Mouse (Mus musculus): ENCODE results near the gene Slc25a24. TPM values are rescaled to one million over a fixed set of nuclear protein-coding genes. Genes with fewer than 3 reads are reported as not detected.
A peak's percentile ranks its signal among the peaks of the same experiment; 100 is the strongest.

Slc25a24 gene
- polyA plus RNA-seq (2015; fragmentation: Nextera tagmentation; extraction: Ambion mirVana) = 19.1 and 20.0 TPM in 2 replicates

DNA sequence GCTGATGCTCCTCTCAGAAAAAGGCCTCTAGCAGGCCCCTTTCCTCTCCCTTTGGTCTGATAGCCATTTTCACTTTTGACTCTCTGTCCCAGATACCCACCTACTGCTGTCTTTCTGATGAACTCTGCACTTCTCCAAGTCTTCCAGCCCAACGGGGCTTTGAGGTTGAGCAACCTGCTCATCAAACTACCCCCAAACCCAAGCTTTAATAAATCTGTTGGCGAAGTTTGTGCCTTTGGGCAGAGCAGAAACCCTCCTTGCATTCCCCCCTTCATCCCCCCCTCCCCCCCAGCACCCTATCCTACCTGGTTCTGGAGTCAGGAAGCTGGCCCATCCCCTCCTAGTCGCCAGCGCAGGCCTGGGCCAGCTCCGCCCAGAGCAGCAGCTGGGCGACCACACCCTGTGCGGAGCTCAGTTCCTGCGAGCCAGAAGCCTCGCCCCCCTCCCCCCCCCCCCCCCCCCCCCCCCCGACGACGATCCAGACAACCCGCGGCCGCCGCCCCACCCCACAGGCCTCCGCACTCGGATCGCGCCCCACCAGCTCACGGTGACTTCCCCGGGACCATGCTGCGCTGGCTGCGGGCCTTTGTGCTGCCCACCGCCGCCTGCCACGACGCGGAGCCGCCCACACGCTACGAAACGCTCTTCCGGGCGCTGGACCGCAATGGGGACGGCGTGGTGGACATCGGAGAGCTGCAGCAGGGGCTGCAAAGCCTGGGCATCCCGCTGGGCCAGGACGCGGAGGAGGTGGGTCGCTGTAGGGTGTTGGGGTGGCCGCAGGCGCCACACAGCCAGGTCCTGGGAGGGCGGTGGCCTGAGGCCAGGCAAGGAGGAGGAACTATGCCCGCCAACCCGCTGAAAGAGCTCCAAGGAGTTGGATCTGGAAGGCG, at the start of gene Slc25a24:
Gene Slc25a24, plus strand, starts transcription at position 509 of the 890 bp plus-strand sequence.
- peak within 1 kb of the TSS; percentile 94 for H3K4me3 ChIP-seq
- no peaks in the 10 kb centered on the region for H3K9me3 ChIP-seq (replicated peaks)
- peak within 1 kb of the TSS; percentile 93 for H3K27ac ChIP-seq
- WGBS = under 1% methylated on average over 39 of the region's 49 CpGs
- peak within 1 kb of the TSS; percentile 77 for H3K4me2 ChIP-seq
- peak; percentile 85 for ATAC-seq (replicated peaks; ENCODE audit: insufficient number of reproducible peaks, insufficient read depth, low FRiP score, low read depth)
- H3K9ac ChIP-seq = peak within 1 kb of the TSS; percentile 92
- H3K27me3 ChIP-seq = no peaks in the 10 kb centered on the region
- H3K4me1 ChIP-seq (replicated peaks) = peaks cover 30% of the 10 kb centered on the region
- no peaks in the 10 kb centered on the region for H3K36me3 ChIP-seq

DNA sequence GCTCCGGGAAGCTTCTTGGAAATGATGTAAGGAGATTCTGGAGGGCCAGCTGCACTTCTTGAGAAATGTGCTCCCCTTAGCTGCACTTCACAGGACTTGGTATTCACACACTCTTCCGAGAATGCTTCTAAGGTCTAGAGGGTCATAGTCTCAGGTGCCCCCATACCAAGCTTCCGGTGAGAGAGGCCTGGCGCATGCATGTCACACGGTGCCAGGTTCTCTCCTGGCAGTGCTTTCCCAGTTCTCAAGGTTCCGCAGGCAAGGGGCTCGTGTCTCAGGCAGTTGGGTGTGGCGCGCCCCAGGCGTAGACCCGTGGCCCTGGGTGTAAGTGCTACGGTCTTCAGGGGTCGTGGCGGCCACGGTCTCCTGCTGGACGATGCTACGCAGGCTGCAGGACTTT, 42.8 kb upstream of the Slc25a24 start, which contains the start of gene Slc25a54:
Gene Slc25a54, plus strand, starts transcription at position 301 of the 400 bp plus-strand sequence.
- Histone ChIP-seq H3K9ac (no peak within 1 kb of the TSS), H3K27ac (no peak within 1 kb of the TSS), H3K36me3 (no peaks in the 10 kb centered on the region), H3K4me3 (no peak within 1 kb of the TSS), H3K9me3 (replicated peaks) (no peaks in the 10 kb centered on the region), H3K4me1 (replicated peaks) (no peaks in the 10 kb centered on the region), H3K27me3 (no peaks in the 10 kb centered on the region), H3K4me2 (no peak within 1 kb of the TSS)
- WGBS = 89% methylated on average over 17 of the region's 17 CpGs
- no peak for ATAC-seq (replicated peaks; ENCODE audit: insufficient number of reproducible peaks, insufficient read depth, low FRiP score, low read depth)

DNA sequence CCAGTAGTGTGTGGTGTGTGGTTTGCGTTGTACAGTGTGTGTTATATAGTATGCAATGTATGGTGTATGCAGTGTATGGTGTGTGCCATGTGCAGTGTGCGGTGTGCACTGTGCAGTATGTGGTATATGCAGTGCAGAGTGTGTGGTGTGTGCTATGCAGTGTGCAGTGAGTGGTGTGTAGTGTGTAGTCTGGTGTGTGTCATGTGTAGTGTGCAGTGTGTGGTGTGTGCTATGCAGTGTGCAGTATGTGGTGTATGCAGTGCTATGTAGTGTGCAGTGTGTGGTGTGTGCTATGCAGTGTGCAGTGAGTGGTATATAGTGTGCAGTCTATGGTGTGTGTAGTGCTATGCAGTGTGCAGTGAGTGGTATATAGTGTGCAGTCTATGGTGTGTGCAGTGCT, 38.5 kb upstream of the Slc25a24 start:
- H3K27me3 ChIP-seq = no peaks in the 10 kb centered on the region
- no peak overlapping the region for H3K9ac ChIP-seq
- H3K36me3 ChIP-seq = no peaks in the 10 kb centered on the region
- H3K4me3 ChIP-seq = no peak overlapping the region
- H3K27ac ChIP-seq = no peak overlapping the region
- H3K4me2 ChIP-seq = no peak overlapping the region
- no peak for ATAC-seq (replicated peaks; ENCODE audit: insufficient number of reproducible peaks, insufficient read depth, low FRiP score, low read depth)
- no peaks in the 10 kb centered on the region for H3K9me3 ChIP-seq (replicated peaks)
- H3K4me1 ChIP-seq (replicated peaks) = no peaks in the 10 kb centered on the region
- WGBS = 88% methylated on average over 2 of the region's 2 CpGs

DNA sequence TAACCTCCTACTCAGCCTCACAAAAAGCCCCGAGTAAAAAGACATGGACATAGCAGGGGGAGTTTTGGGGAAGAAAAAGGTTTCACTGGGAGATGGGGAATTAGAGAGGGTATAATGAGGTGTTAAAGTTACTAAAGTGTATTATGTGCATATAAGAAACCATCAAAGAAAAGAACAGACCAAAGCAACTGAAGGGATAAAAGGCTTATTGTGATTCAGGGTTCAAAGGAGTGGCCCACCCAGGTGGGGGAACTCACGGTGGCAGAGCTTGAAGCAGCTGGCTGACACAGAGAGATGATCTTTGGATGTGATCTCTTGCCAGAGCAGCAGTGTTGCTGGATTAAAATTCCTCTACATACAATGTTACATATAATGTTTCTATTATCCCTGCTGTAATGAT, 34.5 kb upstream of the Slc25a24 start:
- no peaks in the 10 kb centered on the region for H3K9me3 ChIP-seq (replicated peaks)
- WGBS = 24% methylated on average over 2 of the region's 2 CpGs
- H3K4me1 ChIP-seq (replicated peaks) = no peaks in the 10 kb centered on the region
- no peak overlapping the region for H3K4me3 ChIP-seq
- ATAC-seq (replicated peaks; ENCODE audit: insufficient number of reproducible peaks, insufficient read depth, low FRiP score, low read depth) = no peak
- H3K36me3 ChIP-seq = no peaks in the 10 kb centered on the region
- H3K4me2 ChIP-seq = no peak overlapping the region
- no peaks in the 10 kb centered on the region for H3K27me3 ChIP-seq
- H3K9ac ChIP-seq = no peak overlapping the region
- H3K27ac ChIP-seq = no peak overlapping the region

DNA sequence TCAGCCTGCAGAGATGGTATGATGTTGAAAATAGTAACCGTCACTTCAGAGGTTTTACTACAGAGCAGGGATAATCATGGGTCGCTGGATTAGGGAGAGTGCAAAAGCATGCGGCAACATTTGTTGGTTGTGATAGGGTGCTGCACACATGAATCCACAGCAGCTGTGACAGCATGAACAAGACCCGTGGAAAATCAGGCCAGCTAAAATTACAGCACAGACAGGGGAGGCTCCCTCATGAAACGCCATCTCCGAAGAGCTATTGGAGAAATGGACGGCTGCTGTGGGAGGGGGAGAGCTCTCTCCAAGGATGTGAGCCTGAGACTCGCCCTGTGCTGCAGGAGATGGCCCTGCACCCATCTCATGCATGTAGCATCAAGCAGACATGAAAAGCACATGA, 18.2 kb upstream of the Slc25a24 start:
- ATAC-seq (replicated peaks; ENCODE audit: insufficient number of reproducible peaks, insufficient read depth, low FRiP score, low read depth) = no peak
- WGBS = 54% methylated on average over 8 of the region's 8 CpGs
- no peaks in the 10 kb centered on the region for H3K4me1 ChIP-seq (replicated peaks)
- H3K9me3 ChIP-seq (replicated peaks) = no peaks in the 10 kb centered on the region
- no peak overlapping the region for H3K4me2 ChIP-seq
- no peak overlapping the region for H3K4me3 ChIP-seq
- H3K27ac ChIP-seq = no peak overlapping the region
- no peak overlapping the region for H3K9ac ChIP-seq
- H3K36me3 ChIP-seq = no peaks in the 10 kb centered on the region
- H3K27me3 ChIP-seq = no peaks in the 10 kb centered on the region

DNA sequence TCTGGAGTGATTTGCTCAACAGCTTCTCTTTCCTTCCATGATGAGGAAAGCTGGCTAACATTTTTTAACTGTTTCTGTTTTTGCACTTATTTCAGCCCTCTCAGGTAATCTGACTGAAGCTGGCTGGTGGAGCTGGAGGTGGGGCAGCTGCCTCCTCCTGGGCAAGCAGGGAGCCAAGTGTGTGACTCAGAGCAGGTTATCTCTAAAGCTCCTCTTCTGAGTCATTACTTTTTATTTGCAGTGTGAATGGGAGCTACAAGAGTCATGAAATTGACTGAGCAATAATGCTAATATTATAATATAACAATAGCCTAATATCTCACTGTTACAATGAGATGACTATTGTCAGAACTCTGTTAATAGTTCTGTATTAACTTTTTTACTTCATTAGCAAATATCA, 5.8 kb upstream of the Slc25a24 start:
- Histone ChIP-seq H3K36me3 (no peaks in the 10 kb centered on the region), H3K4me2 (no peak overlapping the region), H3K27me3 (no peaks in the 10 kb centered on the region), H3K27ac (no peak overlapping the region), H3K9me3 (replicated peaks) (no peaks in the 10 kb centered on the region; the same call in 1 of the 2 replicates), H3K9ac (no peak overlapping the region), H3K4me1 (replicated peaks) (0 out of 2 replicates have a peak, but pooled peaks cover 4% of the 10 kb centered on the region), H3K4me3 (no peak overlapping the region)
- ATAC-seq (replicated peaks; ENCODE audit: insufficient number of reproducible peaks, insufficient read depth, low FRiP score, low read depth) = no peak

DNA sequence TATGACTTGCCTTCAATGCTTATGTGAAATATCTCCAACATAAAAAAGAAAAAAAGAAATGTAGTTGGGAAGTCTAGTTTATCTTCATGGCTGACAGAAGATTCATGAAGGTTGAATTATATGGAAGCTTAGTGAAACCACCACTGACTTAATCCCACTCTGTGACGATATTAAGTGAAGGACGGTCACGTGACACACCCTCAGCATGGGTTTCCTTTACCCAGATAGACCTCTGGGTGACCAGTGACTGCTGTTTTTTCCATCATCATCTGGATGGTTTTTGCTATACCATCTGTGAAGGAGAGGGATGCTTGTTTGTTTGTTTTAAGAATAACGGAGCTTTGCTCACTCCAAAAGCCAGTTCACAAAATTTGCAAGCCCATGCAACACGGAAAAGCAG, 3.4 kb upstream of the Slc25a24 start:
- H3K4me3 ChIP-seq = no peak overlapping the region
- H3K9me3 ChIP-seq (replicated peaks) = no peaks in the 10 kb centered on the region
- H3K4me2 ChIP-seq = no peak overlapping the region
- no peak overlapping the region for H3K9ac ChIP-seq
- H3K27ac ChIP-seq = no peak overlapping the region
- H3K27me3 ChIP-seq = no peaks in the 10 kb centered on the region
- peaks cover 19% of the 10 kb centered on the region for H3K4me1 ChIP-seq (replicated peaks)
- 78% methylated on average over 5 of the region's 5 CpGs for WGBS
- no peaks in the 10 kb centered on the region for H3K36me3 ChIP-seq
- no peak for ATAC-seq (replicated peaks; ENCODE audit: insufficient number of reproducible peaks, insufficient read depth, low FRiP score, low read depth)

DNA sequence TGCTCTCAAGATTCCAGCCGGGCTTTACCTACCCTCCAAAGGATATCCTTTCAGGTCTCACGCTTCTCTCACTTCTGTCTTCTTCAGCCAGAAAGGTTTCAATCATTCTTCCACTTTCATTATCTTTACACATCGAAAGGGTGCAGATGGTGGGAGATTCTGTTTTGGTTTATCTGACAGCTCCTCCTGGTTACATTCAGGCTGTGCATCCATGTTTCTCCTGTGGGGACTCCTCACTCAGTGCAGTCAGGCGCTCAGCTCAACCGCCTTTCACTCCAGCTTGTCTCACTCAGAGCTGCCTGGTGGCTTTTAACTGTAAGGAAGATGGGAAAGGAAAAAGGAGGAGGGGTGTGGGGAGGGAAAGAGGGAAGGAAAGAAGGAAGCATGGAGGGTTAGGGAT, 3.0 kb upstream of the Slc25a24 start:
- 75% methylated on average over 5 of the region's 5 CpGs for WGBS
- Histone ChIP-seq H3K4me3 (no peak overlapping the region), H3K27ac (no peak overlapping the region), H3K4me1 (replicated peaks) (peaks cover 20% of the 10 kb centered on the region), H3K36me3 (no peaks in the 10 kb centered on the region), H3K4me2 (no peak overlapping the region), H3K9ac (no peak overlapping the region), H3K27me3 (no peaks in the 10 kb centered on the region), H3K9me3 (replicated peaks) (no peaks in the 10 kb centered on the region)
- ATAC-seq (replicated peaks; ENCODE audit: insufficient number of reproducible peaks, insufficient read depth, low FRiP score, low read depth) = no peak

DNA sequence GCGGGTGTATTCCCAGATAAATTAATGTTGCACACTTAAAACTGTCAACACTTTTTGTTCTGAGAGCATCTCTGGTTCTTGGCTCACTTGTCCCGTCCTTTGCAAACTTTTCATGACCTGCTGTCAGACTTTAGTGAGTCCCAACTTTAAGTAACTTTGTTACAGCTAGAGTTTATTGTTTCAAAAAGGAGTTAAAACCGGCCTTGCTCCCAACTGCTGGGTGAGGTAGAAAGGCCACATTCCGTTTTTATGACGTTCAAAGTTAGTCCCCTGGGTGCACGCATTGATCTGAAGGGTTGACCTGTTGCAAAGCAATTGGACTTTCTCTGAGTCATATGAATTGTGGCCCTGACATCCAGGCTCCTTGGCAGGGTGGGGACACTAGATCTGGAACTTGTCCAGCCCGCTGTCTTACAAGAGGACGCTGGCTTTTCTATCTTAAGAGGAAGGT, 607 bp downstream of the Slc25a24 start:
- peaks cover 30% of the 10 kb centered on the region for H3K4me1 ChIP-seq (replicated peaks)
- peak overlapping the region; percentile 93 for H3K27ac ChIP-seq
- ATAC-seq (replicated peaks; ENCODE audit: insufficient number of reproducible peaks, insufficient read depth, low FRiP score, low read depth) = no peak
- peak overlapping the region; percentile 92 for H3K9ac ChIP-seq
- no peaks in the 10 kb centered on the region for H3K27me3 ChIP-seq
- 3% methylated on average over 8 of the region's 8 CpGs for WGBS
- H3K9me3 ChIP-seq (replicated peaks) = no peaks in the 10 kb centered on the region
- peak overlapping the region; percentile 77 for H3K4me2 ChIP-seq
- no peaks in the 10 kb centered on the region for H3K36me3 ChIP-seq
- peak overlapping the region; percentile 94 for H3K4me3 ChIP-seq

DNA sequence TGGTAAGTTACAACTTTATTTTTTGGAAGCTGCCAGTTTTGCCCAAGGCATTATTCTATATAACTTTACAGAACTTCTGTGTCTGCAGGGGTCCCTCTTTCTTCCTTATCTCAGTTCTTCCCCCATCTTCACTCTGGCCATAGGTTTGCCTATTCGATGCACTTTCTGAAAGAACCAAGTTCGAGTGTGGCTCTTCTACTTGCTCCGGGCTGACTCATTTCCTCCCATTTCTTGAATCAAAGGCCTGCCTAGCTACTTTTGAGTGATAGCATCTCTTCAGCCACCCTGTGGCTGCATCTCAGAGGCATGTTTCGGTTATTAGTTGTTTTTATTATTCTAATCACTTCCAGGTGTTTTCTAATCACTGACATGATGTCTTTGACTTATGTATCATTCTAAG, 1.1 kb downstream of the Slc25a24 start:
- peak overlapping the region; percentile 93 for H3K27ac ChIP-seq
- 19% methylated on average over 4 of the region's 4 CpGs for WGBS
- no peak for ATAC-seq (replicated peaks; ENCODE audit: insufficient number of reproducible peaks, insufficient read depth, low FRiP score, low read depth)

DNA sequence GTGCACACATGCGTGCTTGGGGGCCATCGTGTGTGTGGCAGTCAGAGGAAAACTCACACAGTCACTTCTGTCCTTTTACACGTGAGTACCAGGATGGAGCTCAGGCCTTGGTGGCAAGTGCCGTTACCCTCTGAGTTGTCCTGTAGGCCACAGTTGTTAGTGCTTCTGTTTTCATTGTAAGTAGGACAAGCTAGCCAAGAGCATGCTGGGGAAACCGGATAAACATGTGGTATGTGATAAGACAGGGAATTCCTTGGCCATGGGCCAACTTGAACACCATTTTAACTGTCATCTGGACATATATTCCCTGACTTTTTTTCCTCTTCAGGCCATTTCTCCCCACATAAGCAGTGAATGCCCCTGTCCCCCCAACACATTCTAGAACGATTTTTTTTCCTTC, 2.6 kb downstream of the Slc25a24 start:
- no peak overlapping the region for H3K4me2 ChIP-seq
- peak; percentile 53; the same call in 1 of the 2 replicates for ATAC-seq (replicated peaks; ENCODE audit: insufficient number of reproducible peaks, insufficient read depth, low FRiP score, low read depth)
- no peak overlapping the region for H3K4me3 ChIP-seq
- H3K36me3 ChIP-seq = no peaks in the 10 kb centered on the region
- H3K27me3 ChIP-seq = no peaks in the 10 kb centered on the region
- WGBS = 51% methylated on average over 6 of the region's 6 CpGs
- H3K9ac ChIP-seq = no peak overlapping the region
- no peaks in the 10 kb centered on the region for H3K9me3 ChIP-seq (replicated peaks)
- H3K4me1 ChIP-seq (replicated peaks) = peaks cover 30% of the 10 kb centered on the region
- no peak overlapping the region for H3K27ac ChIP-seq

More for the DNA sequence above, 1.1 kb downstream of the Slc25a24 start:
- Histone ChIP-seq H3K9ac (no peak overlapping the region), H3K4me2 (peak overlapping the region; percentile 77), H3K4me1 (replicated peaks) (peaks cover 30% of the 10 kb centered on the region), H3K27me3 (no peaks in the 10 kb centered on the region), H3K36me3 (no peaks in the 10 kb centered on the region), H3K4me3 (peak overlapping the region; percentile 94), H3K9me3 (replicated peaks) (no peaks in the 10 kb centered on the region)

DNA sequence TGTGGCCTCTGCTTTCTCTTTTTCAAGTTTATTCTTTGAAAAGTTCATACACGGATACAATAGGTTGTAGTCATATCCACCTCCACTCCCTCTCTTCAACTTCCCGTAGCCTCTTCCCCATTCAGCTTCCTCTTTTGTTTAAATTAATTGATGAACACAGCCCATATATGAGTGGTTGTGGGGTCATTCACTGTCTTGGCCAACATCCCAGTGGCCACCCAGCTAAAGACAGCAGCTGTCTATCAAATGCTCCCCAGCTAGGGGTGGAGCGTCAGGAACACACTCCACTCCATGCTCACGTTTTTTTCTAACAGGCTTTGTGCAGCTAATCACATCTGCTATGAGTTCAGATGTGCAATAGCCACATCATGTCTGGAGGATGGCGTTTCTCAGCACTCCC, 6.8 kb downstream of the Slc25a24 start:
- Histone ChIP-seq H3K4me2 (no peak overlapping the region), H3K27me3 (no peaks in the 10 kb centered on the region), H3K4me3 (no peak overlapping the region), H3K9me3 (replicated peaks) (no peaks in the 10 kb centered on the region), H3K36me3 (peaks cover 9% of the 10 kb centered on the region; the same call in 1 of the 2 replicates), H3K4me1 (replicated peaks) (peaks cover 11% of the 10 kb centered on the region), H3K9ac (no peak overlapping the region), H3K27ac (no peak overlapping the region)
- ATAC-seq (replicated peaks; ENCODE audit: insufficient number of reproducible peaks, insufficient read depth, low FRiP score, low read depth) = no peak
- WGBS = 61% methylated on average over 5 of the region's 5 CpGs
